Mouse (Mus musculus) frontal cortex, postnatal 36 days (tissue): ENCODE data around the gene Olfr402.
"Not testable (repeated sequence)": the region's sequence is repeated elsewhere in the genome, so short reads cannot be mapped to it uniquely, and the experiment has no call there.

Experiments
- DNase-seq, 2 experiments: peaks; one replicate each; pipeline ENCODE4 v3.0.0; 2022; ENCODE audit warnings: low spot score in 2 of 2

Gene Olfr402

GRCm38 (mm10) chr11:74153229-74153628 lies at the start of gene Olfr402:
Gene Olfr402 (plus strand): TSS chr11:74153529.
- DNase-seq, result no peak

GRCm38 (mm10) chr11:74105066-74105465 lies 48.3 kb upstream of the Olfr402 start:
- no peak for DNase-seq

- DNase-seq, result no peak
These were observed 39.9 kb upstream of the Olfr402 start, which contains the start of gene Olfr401 for GRCm38 (mm10) chr11:74113412-74113811. Gene Olfr401 (plus strand): TSS chr11:74113712.

- not testable (repeated sequence) for DNase-seq
These were observed 13.3 kb upstream of the Olfr402 start for GRCm38 (mm10) chr11:74140001-74140400.

GRCm38 (mm10) chr11:74145866-74146265 lies 7.5 kb upstream of the Olfr402 start:
- no peak for DNase-seq

GRCm38 (mm10) chr11:74168771-74169170 lies 15.4 kb downstream of the Olfr402 start:
- DNase-seq, result no peak

- no peak for DNase-seq
These were observed 29.8 kb downstream of the Olfr402 start for GRCm38 (mm10) chr11:74183168-74183567.

- DNase-seq, result no peak
These were observed 30.4 kb downstream of the Olfr402 start for GRCm38 (mm10) chr11:74183745-74184144.

- no peak for DNase-seq
These were observed 32.6 kb downstream of the Olfr402 start, which contains the start of gene Olfr403 for GRCm38 (mm10) chr11:74185949-74186348. Gene Olfr403 (plus strand): TSS chr11:74186249.
